Mouse (Mus musculus) spleen, embryonic (tissue): ENCODE measurements around the gene Hmgcl.

Source experiments
- CTCF ChIA-PET: fragments of 350-600 bp; sonication (Branson Sonifier 250); formaldehyde crosslinking; loops from one replicate; lab custom pipeline; 2022; lab: Charles Lee

The Hmgcl gene

DNA sequence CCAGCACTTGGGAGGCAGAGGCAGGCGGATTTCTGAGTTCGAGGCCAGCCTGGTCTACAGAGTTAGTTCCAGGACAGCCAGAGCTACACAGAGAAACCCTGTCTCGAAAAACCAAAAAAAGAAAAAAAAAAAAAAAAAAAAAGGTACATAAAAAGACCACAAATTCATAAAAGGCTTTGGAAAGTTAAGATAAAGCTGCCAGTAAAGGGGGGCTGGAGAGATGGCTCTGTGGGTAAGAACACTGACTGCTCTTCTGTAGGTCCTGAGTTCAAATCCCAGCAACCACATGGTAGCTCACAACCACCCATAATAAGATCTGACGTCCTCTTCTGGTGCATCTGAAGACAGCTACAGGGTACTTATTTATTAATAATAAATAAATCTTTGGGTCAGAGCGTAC lies 34.0 kb downstream of the Hmgcl start:
- CTCF ChIA-PET = interaction anchor here (0.6 kb wide), 1 partner anchor 169 kb away, joined by 5 read pairs; no protein-coding TSS in a partner anchor

DNA sequence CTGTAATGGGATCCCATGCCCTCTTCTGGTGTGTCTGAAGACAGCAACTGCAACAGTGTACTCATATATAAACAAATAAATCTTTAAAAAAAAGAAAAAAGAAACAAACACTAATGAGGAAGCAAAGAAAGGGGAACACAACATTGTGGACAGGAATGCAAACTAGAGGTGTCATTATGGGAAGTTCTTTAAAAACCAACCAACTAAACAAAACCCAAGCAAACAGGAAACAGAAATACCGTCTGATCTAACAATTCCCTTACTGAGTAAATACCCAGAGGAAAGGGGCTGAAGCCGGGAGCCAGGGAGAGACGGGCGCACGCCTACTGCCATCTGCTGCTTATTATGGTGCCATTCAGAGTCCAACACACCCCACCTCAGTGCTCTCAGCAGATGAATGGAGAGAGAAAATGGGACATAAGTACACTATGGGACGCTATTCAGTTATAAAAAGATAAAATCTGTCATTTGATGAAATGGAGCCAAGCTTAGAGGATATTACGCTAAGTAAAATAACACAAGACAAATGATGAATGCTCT lies 35.3 kb downstream of the Hmgcl start:
- CTCF ChIA-PET = interaction anchor here (1.0 kb wide), 1 partner anchor 34 kb away, joined by 3 read pairs; no protein-coding TSS in a partner anchor

DNA sequence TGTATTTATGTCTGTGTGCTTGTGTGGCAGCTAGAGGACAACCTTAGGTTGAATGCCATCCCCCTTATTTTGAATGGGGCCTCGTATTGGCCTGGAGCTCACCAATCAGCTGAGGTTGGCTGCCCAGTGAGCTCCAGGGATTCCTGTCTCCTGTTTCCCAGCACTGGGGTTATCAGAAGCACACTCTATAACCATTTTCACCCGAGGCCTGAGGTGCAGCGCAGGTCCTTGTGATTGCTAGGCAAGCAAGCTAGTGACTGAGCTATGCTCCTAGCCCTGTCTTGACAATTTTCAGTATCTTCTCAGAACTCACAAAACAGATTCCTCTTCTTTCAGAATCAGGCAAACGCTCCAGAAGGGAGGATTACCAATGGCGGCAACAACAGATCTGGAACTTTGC lies 38.3 kb downstream of the Hmgcl start:
- CTCF ChIA-PET = interaction anchor here (1.0 kb wide), 1 partner anchor 11 kb away, joined by 3 read pairs; no protein-coding TSS in a partner anchor

DNA sequence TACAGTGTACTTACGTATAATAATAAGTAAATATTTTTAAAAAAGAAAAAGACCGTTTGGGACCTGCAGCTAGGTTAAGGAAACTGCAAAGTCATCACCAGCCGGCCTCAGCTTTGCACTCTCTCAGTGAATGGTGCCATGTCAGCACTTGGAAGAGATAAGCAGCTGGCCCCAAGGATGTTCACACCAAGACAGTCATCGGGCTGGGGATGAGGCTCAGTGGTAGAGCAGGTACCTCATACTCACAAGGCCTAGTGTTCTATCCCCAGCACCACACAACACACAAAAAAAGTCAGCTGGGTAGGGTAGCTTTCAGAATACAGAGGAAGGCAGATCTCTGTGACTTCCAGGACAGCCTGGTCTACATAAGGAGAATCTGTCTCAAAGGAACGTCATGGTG lies 38.9 kb downstream of the Hmgcl start:
- CTCF ChIA-PET = no interaction called here

DNA sequence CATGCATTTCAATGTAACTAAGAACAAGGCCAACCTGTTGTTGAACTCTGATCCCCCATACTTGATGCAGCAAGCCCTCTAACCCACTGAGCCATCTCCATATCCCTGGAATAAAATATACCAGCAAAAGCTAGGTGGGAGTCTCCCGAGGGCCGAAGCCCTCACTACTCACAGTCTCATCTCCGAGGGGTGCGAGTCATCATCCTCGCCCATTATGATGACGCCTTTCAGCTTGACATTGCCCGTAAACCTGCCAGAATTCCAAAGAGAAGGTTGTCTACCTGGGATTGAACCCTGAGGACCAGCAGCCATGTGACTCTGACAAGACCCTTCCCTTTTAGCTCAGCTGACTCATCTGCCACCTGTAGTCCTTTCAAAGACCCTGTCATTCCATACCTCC lies 39.5 kb downstream of the Hmgcl start:
- CTCF ChIA-PET = no interaction called here

DNA sequence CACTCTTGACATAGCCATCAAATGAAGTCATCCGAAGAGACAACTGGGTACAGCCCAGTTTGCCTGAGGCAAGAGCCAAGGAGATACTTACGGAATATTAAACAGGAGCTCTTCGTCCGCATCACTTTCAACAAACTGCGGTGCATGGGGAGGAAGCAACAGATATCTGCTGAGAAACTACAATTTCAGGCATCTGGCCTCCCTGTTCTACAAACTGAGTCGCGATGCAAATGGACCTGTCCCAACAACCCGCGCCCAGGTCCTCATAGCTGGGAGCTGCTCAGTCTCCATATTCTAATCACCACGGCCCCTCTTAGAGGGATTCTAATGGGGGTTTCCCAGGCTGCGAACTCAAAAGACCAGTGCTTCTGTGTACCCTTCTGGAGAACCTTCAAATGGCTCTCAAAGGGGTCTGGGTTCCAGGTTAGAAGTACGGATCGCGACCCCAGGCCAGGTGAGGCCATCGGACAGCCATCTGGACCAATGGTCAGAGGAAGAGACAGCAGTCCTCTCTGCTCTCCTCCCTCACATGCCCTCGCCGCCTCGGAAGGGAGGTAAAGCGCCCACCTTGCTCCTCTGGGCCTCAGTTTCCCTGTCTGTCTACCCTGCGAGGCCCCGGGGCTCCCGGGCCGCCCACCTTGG lies 40.2 kb downstream of the Hmgcl start:
- CTCF ChIA-PET = no interaction called here

DNA sequence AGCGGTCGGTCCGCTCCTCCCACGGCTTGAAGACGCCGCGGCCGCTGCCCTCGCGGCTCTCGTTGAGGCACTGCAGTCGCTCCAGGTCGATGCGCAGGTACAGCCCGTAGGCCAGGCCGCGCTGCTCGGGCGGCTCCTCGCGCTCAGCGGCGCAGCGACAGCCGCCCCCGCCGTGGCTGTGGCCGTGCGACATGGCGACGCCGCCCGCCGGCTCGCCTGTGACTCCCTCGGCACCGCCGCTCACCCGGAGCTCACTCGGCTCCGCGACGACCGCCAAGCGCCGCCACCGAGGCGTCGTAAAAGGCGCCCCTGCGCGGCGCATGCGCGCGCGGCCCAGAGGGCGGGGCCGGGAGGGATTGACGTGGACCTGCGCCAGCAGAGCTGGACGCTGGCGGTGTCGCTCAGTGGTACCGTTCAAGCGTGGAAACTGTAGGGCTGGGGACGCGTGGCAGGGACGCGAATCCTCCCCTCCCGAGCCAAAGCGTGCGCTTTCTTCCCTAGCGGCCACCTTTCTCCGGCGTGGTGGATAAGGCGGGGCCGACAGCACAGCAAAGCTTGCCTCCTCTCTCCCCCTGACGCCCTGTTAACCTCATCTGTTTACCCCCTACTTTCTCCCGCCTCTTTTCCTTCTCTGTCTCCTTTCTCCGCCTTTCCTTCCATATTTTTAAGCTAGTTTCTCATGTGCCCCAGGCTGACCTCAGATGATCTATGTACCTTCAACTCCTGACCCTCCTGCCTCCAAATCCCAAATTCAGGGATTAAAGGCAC lies 40.9 kb downstream of the Hmgcl start, which contains the start of gene Pithd1:
Gene Pithd1, minus strand, starts transcription at position 322 of the 768 bp plus-strand sequence.
- CTCF ChIA-PET = interaction anchor here (0.7 kb wide), 2 partner anchors 21 to 831 kb away, joined by 3 read pairs; no protein-coding TSS in a partner anchor

DNA sequence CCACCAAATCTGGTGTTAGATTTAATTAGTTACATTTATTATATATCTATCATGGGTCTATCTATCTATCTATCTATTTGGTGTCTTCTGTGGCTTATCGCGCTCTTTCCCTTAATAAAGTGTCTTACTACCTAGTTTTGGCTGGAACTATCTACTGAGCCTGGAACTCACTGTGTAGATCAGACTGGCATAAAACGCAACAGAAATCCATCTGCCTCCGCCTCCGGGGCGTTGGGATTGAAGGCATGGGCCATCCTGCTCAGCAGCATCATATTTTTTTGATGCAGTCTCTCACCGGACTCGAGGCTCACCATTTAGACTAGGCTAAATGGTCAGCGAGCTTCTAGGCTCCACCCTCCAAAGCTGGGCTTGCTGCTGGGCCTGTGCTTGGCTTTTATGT lies 41.5 kb downstream of the Hmgcl start:
- CTCF ChIA-PET = interaction anchor here (0.6 to 0.7 kb wide), 4 partner anchors 21 to 832 kb away, joined by 3 to 7 read pairs (median 4); no protein-coding TSS in a partner anchor

DNA sequence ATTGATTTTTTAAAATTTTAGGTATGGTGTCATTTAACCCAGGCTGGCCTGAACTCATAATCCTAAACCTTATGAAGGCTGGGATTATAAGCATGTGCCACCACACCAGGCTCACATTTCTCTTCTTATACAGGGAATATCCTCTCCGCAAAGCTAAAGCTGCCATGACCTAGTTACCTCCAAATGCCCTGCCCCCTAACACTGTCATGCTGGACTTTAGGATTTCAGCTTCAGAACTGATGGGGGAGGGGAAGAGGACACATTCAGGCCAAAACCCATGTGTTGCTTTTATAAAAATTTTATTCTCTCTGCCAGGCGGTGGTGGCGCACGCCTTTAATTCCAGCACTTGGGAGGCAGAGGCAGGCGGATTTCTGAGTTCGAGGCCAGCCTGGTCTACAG lies 47.7 kb downstream of the Hmgcl start:
- CTCF ChIA-PET = interaction anchor here (0.6 kb wide), 1 partner anchor 45 kb away, joined by 3 read pairs; no protein-coding TSS in a partner anchor

DNA sequence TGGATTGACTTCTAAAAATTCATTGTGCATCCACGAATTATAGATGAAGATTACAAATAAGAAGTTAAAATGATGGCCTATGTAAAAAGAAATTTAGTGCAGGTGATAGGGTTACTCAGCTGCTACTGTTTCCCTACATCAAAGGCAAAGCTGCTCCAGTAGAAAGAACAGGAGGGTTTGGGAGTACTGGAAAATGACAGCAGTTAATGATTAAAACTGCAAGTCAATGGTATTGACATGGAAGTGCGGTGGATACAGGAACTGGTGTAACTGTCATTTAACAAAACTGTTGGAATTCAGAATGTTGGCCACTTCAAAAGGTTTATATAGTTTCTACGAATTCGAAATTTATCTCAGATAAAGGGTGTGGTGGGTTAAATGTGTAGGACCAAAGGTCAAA lies 48.9 kb downstream of the Hmgcl start:
- CTCF ChIA-PET = no interaction called here

DNA sequence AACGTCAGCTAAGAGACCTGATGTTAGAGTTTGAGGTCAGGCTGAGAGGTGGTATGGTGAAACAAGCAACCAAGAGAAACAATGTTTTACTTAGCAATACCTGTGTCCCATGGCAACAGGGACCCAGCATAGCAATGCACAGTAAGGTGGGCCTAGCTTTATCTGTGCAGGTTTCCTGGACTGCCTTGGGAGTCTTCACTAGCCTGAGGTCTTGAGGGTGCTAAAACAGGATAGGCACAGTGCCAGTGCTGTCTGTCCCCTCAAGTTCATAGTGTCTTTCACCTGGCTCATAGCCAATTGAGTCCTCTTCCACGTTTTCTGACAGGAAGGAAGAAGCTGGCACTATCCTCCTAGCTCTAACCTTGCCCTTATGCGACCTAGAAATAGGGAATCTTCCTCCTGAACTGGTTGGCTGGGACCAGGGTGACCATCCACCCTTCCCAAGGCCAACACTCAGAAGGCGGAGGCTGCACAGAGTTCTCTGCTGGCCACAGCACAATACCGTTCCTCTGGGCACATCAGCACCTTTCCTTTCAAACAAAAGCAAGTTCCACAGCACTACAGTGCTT lies 57.9 kb downstream of the Hmgcl start:
- CTCF ChIA-PET = no interaction called here

DNA sequence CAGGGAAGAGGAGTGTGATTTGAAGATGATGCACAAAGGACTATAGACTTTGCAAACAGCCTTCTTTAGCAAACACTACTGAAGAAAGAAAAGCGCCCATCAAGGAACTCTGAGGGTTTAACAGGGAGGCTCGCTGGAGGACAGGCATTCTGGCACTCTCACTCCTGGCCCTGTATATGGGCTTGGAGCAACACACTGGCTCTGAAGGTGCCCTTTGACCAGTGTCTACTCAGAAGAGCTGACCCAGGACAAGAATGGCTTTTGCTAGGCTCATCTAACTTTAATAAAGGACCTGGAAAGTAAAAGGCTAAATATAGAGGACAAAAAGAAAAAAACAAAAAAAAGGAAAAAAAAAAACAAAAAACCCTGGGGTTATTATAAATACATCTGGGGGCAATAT lies 58.7 kb downstream of the Hmgcl start:
- CTCF ChIA-PET = no interaction called here

DNA sequence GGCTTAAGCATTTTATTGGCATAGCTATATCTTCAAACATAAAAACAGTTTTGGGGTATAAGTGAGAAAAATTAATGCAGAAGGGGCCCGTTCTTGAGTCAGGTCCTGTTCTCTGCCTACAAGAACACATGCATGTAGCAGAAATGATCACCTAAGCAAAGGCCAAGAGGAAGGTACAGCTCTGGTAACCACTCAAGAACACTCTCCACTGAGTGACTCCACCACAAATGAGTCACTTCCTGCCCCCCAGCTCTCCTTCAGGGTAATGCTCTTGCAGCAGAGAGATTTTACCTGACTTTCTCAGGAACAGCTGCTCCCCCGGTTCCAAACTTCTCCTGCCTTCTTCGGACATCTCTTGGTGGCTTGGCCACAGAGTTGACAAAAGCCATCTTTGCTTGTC lies 60.6 kb downstream of the Hmgcl start:
- CTCF ChIA-PET = interaction anchor here (0.6 kb wide), 1 partner anchor 10 kb away, joined by 5 read pairs; no protein-coding TSS in a partner anchor

DNA sequence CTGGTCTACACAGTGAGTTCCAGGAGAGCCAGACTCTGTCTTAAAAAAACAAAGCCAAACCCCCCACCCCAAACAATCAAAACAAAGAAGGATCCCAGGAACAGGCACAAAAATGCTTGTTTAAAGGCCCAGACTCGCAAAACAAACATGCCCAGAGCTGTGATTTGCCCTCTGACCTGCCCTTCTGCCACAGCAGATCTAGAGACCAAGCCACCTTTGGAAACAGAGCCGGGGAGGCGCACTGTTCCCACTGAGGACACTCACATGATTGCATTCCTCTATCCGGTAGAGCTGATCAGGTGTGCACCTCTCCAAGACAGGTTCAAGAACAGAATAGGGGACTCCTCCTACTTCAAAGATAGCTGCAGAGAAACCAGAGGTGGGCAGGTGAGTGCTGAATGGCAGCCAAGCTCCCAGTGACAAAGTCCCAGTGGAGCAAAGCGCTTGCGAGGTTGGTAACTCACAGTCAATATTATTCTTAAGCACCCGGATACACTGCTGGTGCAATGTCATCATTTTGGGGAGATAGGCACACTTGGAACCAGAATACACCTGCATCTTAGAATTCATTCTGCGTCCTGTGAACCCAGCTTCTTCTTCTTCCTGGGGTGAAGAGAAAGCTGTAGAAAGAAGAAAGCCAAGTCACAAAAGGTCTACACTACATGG lies 62.7 kb downstream of the Hmgcl start:
- CTCF ChIA-PET = interaction anchor here (0.7 kb wide), 1 partner anchor 38 kb away, joined by 8 read pairs; no protein-coding TSS in a partner anchor

DNA sequence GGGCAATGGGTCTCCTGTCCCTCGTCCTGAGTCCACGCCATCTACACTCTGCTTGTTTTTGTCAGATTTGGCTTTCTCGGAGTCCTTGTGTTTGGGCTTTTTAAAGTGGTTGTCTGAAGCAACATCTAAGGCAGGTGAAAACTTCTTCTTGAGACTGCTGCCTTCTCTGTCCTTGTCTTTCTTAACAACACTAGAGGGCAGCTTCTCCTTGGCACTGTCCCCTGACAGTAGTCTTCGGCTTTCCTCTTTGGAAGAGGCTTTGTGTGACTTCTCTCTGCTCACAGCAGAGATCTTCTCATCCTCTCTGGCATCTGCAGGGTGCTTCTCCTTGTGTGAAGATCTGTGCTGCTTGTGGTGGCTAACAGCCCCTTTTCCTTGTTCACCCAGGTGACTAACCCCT lies 64.3 kb downstream of the Hmgcl start:
- CTCF ChIA-PET = interaction anchor here (0.6 kb wide), 1 partner anchor 18 kb away, joined by 11 read pairs; no protein-coding TSS in a partner anchor
